Mouse (Mus musculus) forebrain, embryonic 11.5 days (tissue): ENCODE data around the gene Ttf2. TPM values are rescaled to one million over a fixed set of nuclear protein-coding genes. Genes with fewer than 3 reads are reported as not detected.

ENCODE experiments used
- ATAC-seq: fragments of 200-750 bp; cut with Nextera tagmentation; replicated peaks from 2 replicates; pipeline ENCODE4 v1.8.0; 2017; ENCODE audit warnings: moderate TSS enrichment; ENCODE audit not compliant: low FRiP score
- DNase-seq: peaks from one replicate; pipeline ENCODE4 v3.0.0-alpha.2; 2017; ENCODE audit warnings: low spot score
- H3K27ac ChIP-seq: fragments of 300-500 bp; sonication (generic); 2 replicates; pipeline ENCODE4 v1.5.1; 2014; ENCODE audit warnings: low read depth, low read length
- H3K27me3 ChIP-seq: fragments of 300-500 bp; sonication (generic); 2 replicates; pipeline ENCODE4 v1.6.1; 2014; ENCODE audit warnings: mild to moderate bottlenecking, low read length, mixed read lengths; ENCODE audit not compliant: control insufficient read depth, insufficient read depth
- H3K36me3 ChIP-seq: fragments of 300-500 bp; sonication (generic); 2 replicates; pipeline ENCODE4 v1.6.1; 2014; ENCODE audit warnings: mild to moderate bottlenecking, low read length, moderate library complexity, mixed read lengths; ENCODE audit not compliant: control insufficient read depth, insufficient read depth
- H3K4me1 ChIP-seq: fragments of 300-500 bp; sonication (generic); replicated peaks from 2 replicates; pipeline ENCODE4 v1.6.1; 2014; ENCODE audit warnings: low read length, mixed read lengths; ENCODE audit not compliant: control insufficient read depth, insufficient read depth
- H3K4me2 ChIP-seq: fragments of 300-500 bp; sonication (generic); 2 replicates; pipeline ENCODE4 v1.6.1; 2014; ENCODE audit warnings: low read depth, mild to moderate bottlenecking, low read length, moderate library complexity, mixed read lengths; ENCODE audit not compliant: severe bottlenecking
- H3K4me3 ChIP-seq: fragments of 300-500 bp; sonication (generic); 2 replicates; pipeline ENCODE4 v1.5.1; 2014; ENCODE audit warnings: low read depth, low read length
- H3K9ac ChIP-seq: fragments of 300-500 bp; sonication (generic); 2 replicates; pipeline ENCODE4 v1.6.1; 2014; ENCODE audit warnings: low read length
- H3K9me3 ChIP-seq: fragments of 300-500 bp; sonication (generic); 2 replicates; pipeline ENCODE4 v1.6.1; 2016; ENCODE audit warnings: low read length, mixed read lengths; ENCODE audit not compliant: control insufficient read depth
- WGBS: fragments of 180-500 bp; shearing (Covaris S2); extraction: QIAGEN DNeasy Blood & Tissue Kit; methylation state at CpG from one replicate; pipeline ENCODE4 v1.1.7; 2014; 5-methylcytosine and 5-hydroxymethylcytosine counted together
- polyA plus RNA-seq: library from polyadenylated mRNA; unstranded; fragments of >200 nt; fragmentation: Nextera tagmentation; extraction: Ambion mirVana; gene quantifications from 2 replicates; pipeline ENCODE4 v1.2.1, GENCODE M21; 2014

Gene Ttf2
- polyA plus RNA-seq, 1 experiment from 2014 or later: 30.8 TPM

DNA sequence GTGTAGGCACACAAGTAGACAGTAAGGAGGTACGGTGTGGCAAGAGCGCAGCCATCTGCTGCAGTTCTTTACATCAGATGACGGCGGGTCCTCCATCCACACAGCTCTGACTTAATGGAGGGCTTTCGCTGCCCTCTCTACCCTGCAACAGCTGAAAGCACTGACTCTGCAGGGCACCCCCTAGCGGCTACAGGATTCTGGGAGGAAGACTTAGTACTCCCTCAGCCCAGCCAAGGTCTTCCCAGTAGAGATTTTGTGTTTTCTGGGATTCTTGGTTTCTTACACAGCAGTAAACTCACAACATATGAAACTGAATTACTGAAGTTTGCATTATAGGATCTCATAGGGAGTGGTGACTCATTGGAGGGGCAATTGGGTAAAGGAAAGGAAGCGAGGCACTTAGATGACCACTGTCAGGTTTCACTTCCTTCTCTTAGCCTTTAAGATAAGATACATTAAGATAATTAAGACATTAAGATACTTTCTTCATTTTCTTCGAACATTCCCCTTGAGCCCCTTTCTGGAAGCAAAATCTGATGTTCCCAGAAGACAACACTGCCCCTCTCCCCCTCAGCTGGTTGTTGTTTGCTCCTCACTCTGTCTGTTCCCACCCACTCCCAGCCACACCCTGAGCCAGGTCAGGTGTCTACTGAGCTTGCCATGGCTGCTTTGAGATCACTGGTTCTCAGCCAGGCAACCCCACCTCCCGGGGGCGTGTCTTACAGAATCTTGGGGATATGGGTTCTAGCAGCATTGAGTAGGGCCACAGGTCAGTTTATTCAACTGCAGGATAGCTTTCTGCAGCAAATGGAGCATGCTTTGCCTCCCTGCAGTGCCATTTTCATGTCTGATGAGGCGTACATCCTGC is 37.2 kb downstream of the Ttf2 start:
- Histone ChIP-seq H3K27ac (no peak overlapping the region), H3K9ac (no peak overlapping the region), H3K9me3 (no peaks in the 10 kb centered on the region), H3K4me2 (no peak overlapping the region), H3K4me3 (no peak overlapping the region), H3K36me3 (no peaks in the 10 kb centered on the region), H3K4me1 (no peaks in the 10 kb centered on the region), H3K27me3 (no peaks in the 10 kb centered on the region)
- DNase-seq (no peak), ATAC-seq (no peak)
- WGBS: 76% methylated on average over 11 of the region's 11 CpGs

DNA sequence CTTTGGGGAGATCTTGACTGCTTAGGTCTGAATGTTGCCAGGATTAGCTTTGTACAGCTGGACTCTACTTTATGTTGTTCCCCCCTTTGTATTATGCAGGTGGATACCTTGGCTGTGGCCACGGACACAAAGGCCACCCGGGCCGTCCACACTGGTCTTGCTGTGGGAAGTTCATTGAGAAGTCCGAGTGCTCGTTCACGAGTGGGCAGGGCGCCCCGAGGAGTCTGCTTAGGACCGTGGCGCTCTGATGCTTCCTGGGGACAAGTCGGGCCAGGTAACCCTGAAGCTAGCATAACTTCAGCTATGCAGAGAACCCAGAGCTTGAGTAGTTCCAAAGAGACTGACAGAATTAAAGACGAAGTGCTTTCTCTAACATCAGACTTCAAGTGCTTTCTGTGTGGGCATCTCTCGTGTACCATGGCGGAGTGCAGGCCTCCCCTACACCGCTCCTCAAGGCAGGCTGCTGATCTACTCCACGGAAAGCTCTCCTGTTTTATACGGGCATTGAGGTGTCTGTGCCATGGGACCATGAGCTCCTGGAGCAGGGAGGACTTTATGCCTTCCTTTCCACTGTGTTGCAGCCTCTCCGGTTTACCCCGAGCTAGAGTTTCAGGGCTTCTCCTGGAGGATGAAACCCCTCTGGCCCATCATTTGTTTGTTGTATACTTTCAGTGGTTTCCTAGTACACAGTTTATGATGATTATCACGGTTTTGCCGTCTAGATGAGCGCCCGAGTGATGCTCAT is 38.0 kb downstream of the Ttf2 start:
- H3K4me3 ChIP-seq: no peak overlapping the region
- H3K27ac ChIP-seq: no peak overlapping the region
- H3K9me3 ChIP-seq: no peaks in the 10 kb centered on the region
- 93% methylated on average over 23 of the region's 23 CpGs for WGBS
- DNase-seq (no peak), ATAC-seq (no peak)
- H3K27me3 ChIP-seq: no peaks in the 10 kb centered on the region
- H3K9ac ChIP-seq: no peak overlapping the region
- no peaks in the 10 kb centered on the region for H3K4me1 ChIP-seq
- H3K4me2 ChIP-seq: no peak overlapping the region
- H3K36me3 ChIP-seq: no peaks in the 10 kb centered on the region

DNA sequence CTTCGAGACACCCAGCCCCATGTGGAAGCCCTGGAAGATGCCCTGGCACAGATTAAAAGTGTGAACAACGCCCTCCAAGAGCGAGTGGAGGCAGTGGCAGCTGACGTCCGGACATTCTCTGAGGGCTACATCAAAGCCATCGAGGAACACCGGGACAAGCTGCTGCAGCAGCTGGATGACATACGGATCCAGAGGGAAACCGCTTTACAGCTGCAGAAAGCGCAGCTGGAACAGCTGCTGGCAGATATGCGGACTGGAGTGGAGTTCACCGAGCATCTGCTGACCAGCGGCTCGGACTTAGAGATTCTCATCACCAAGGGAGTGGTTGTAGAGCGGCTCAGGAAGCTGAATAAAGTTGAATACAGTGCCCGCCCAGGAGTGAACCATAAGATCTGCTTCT is 44.3 kb downstream of the Ttf2 start:
- H3K4me3 ChIP-seq: no peak overlapping the region
- no peaks in the 10 kb centered on the region for H3K36me3 ChIP-seq
- H3K9me3 ChIP-seq: no peaks in the 10 kb centered on the region
- no peak overlapping the region for H3K4me2 ChIP-seq
- ATAC-seq (no peak), DNase-seq (no peak)
- no peaks in the 10 kb centered on the region for H3K27me3 ChIP-seq
- H3K4me1 ChIP-seq: peaks cover 4% of the 10 kb centered on the region
- 87% methylated on average over 16 of the region's 16 CpGs for whole genome bisulfite sequencing
- H3K27ac ChIP-seq: no peak overlapping the region
- no peak overlapping the region for H3K9ac ChIP-seq

DNA sequence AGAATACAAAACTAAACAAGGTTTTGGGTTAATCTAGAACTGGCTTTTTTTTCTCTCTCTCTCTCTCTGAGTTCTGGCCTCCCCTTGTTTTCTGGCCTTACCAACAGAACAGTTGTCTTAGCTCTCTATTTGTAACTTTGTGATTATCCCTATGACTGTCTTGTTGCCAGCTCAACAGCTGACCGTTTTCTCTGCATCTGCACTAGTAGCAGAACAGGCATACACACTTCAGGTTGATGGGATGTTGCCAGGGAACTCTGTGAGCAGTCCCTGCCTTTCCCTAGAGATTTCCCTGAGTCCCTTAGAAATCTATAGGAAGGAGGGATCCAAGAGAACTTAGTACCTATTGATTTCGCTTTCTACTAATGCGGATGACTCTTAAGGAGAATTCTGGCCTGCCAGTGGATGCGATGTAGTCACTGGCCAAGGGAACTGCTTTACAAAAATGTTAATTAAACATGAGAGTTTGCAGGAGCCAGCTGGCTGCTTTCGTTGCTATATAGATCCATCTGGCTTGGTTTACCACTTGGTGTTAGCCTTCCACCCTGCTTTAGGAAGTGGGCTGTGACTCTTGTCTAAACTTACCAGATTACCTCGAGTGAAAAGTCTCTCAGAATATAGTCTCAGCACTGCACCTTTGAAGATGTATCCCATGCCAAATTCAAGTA is 45.3 kb downstream of the Ttf2 start:
- H3K36me3 ChIP-seq: no peaks in the 10 kb centered on the region

DNA sequence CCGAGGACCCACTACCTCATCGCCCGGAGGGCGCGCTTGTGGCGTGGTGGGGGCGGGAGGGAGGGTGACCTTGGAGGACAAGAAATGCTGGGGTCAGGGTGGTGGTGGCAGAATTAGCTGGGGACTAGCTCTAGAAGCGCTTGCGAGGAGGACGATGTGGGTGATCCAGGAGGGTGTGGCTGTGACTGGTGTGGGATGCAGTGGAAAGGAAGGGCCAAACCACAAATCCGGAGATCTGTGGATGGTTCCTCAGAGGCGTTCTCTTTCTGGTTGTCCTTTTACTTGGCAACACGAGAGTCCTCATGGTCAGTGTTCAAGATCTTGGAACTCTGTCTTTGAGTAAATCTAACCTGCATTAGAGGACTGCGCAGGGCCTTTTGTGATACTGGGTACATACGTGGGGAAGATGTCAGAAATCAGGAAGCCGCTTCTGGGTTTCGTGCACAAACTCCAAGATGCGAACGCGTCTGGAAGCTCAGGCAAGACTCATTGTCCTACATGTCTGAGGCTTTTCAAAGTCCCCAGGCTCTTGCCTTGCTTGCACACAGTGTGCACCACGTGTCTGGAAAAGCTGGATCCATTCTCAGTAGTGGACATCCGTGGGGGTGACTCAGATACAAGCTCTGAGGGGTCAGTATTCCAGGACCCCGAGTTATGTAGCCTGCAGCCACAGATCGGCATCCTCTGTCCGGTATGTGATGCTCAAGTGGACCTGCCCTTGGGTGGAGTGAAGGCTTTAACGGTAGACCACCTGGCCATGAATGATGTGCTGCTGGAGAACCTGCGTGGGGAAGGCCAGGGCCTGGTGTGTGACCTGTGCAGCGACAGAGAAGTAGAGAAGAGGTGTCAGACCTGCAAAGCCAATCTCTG is 46.7 kb downstream of the Ttf2 start:
- Histone ChIP-seq H3K9me3 (no peaks in the 10 kb centered on the region), H3K27me3 (no peaks in the 10 kb centered on the region), H3K4me1 (peaks cover 4% of the 10 kb centered on the region), H3K4me3 (peak overlapping the region; percentile 45), H3K4me2 (peak overlapping the region; percentile 62), H3K9ac (peak overlapping the region; percentile 69), H3K36me3 (no peaks in the 10 kb centered on the region), H3K27ac (peak overlapping the region; percentile 13; the same call in 1 of the 2 replicates)
- peak; percentile 56 for DNase-seq
- ATAC-seq: peak; percentile 70; the same call in 1 of the 2 replicates
- 38% methylated on average over 28 of the region's 28 CpGs for whole genome bisulfite sequencing

More for the DNA sequence above, 45.3 kb downstream of the Ttf2 start:
- Histone ChIP-seq H3K4me3 (no peak overlapping the region), H3K9me3 (no peaks in the 10 kb centered on the region), H3K27me3 (no peaks in the 10 kb centered on the region), H3K4me1 (peaks cover 4% of the 10 kb centered on the region), H3K9ac (no peak overlapping the region), H3K4me2 (no peak overlapping the region), H3K27ac (no peak overlapping the region)
- DNase-seq (no peak), ATAC-seq (no peak)
- 87% methylated on average over 6 of the region's 6 CpGs for WGBS

DNA sequence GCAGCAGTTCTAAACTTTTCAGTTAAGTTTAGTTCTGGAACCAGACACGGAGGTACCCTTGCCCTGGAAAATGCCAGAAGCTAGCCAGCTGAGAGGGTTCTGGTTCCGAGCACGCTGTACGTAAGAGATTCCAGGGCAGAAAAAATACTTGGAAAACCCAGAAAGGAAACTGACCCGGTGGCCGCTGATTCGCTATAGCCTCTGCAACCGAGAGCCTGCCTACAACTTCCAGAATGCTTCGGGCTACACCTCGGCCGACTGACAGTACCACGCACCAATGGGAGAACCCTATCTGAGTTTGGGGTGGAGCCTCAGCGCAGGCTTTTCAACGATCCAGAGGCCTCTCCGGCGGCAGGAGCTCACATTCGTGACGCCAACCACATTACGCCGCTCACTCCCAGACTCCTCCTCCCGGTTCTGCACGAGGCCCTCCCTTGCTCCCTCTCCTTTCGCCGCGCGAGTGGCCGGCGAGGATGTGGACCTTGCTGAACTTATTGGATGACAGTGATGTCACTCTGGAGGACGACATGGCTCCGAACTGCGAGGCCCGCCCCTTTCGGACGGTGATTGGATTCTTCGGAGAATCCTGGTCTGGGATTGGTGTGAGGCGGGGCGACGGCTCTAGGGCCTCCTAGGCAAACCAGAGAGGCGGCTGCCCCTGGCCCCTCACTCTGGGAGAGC is 47.5 kb downstream of the Ttf2 start, which contains the start of gene Trim45:
Gene Trim45 (plus strand): TSS at position 378 of the 681 bp plus-strand sequence.
- Histone ChIP-seq H3K9me3 (no peaks in the 10 kb centered on the region), H3K4me2 (peak within 1 kb of the TSS; percentile 67), H3K9ac (peak within 1 kb of the TSS; percentile 69), H3K4me1 (peaks cover 4% of the 10 kb centered on the region), H3K4me3 (peak within 1 kb of the TSS; percentile 45), H3K27me3 (no peaks in the 10 kb centered on the region), H3K36me3 (no peaks in the 10 kb centered on the region), H3K27ac (peak within 1 kb of the TSS; percentile 13; the same call in 1 of the 2 replicates)
- peak; percentile 98 for DNase-seq
- under 1% methylated on average over 39 of the region's 39 CpGs for WGBS
- ATAC-seq: peak; percentile 99

DNA sequence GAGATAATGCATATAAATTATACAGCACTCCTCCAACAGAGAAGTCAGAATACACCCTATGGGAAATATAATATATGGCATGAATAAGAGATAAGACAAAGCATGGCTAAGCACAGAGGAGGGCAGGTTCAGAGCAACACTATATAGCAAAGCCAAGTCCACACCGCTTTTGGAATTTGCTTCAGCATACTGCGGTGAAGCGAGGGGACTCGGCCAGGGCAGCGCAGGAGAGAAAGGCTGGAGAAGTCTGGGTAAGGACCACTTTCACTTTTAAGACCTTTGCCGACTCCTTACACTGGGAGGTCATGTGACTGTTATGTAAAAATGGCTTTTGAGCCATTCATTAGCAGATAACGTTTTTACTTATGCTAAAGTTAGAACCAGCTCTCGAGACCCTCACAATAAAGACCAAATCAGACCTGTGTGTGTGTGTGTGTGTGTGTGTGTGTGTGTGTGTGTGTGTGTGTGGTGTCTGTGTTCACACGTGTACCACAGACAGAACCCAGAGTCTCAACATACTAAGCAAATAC is 48.8 kb downstream of the Ttf2 start:
- peaks cover 4% of the 10 kb centered on the region for H3K4me1 ChIP-seq
- no peak for DNase-seq
- 81% methylated on average over 9 of the region's 9 CpGs for WGBS
- no peak overlapping the region for H3K4me3 ChIP-seq
- no peaks in the 10 kb centered on the region for H3K36me3 ChIP-seq
- ATAC-seq: no peak
- H3K9ac ChIP-seq: no peak overlapping the region
- no peak overlapping the region for H3K27ac ChIP-seq
- H3K27me3 ChIP-seq: no peaks in the 10 kb centered on the region
- H3K9me3 ChIP-seq: no peaks in the 10 kb centered on the region
- H3K4me2 ChIP-seq: no peak overlapping the region
